Mouse (Mus musculus) yolk sac, embryonic 10.5 days (tissue): Measurements from ENCODE around the gene Gm9573.
A peak's percentile ranks its signal among the peaks of the same experiment; 100 is the strongest.

Experiments
- DNase-seq: peaks from one replicate; pipeline ENCODE4 v3.0.0-alpha.2; 2017; ENCODE audit warnings: low spot score

Gm9573 gene

GRCm38 (mm10) chr17:35626537-35626936, at the start of gene Gm9573:
Gene Gm9573, minus strand, starts transcription at chr17:35626637.
- no peak for DNase-seq

GRCm38 (mm10) chr17:35673416-35674035, 47.1 kb upstream of the Gm9573 start, which contains the start of gene Gtf2h4:
Gene Gtf2h4, minus strand, starts transcription at chr17:35673739.
- DNase-seq = peak; percentile 91

- no peak for DNase-seq
Observed at GRCm38 (mm10) chr17:35672527-35672926, 46.1 kb upstream of the Gm9573 start.

- no peak for DNase-seq
Observed at GRCm38 (mm10) chr17:35671846-35672245, 45.4 kb upstream of the Gm9573 start.

- no peak for DNase-seq
Observed at GRCm38 (mm10) chr17:35669731-35670130, 43.3 kb upstream of the Gm9573 start.

- DNase-seq = peak; percentile 95
Observed at GRCm38 (mm10) chr17:35667334-35668065, 41.1 kb upstream of the Gm9573 start, which contains the start of gene Vars2. Gene Vars2, minus strand, starts transcription at chr17:35667592.

GRCm38 (mm10) chr17:35666851-35667256, 40.4 kb upstream of the Gm9573 start:
- DNase-seq = no peak

GRCm38 (mm10) chr17:35665957-35666515, 39.6 kb upstream of the Gm9573 start:
- DNase-seq = no peak

- DNase-seq = no peak
Observed at GRCm38 (mm10) chr17:35653086-35653485, 26.6 kb upstream of the Gm9573 start.

GRCm38 (mm10) chr17:35649429-35649828, 23.0 kb upstream of the Gm9573 start:
- DNase-seq = peak; percentile 25

- no peak for DNase-seq
Observed at GRCm38 (mm10) chr17:35643609-35644236, 17.3 kb upstream of the Gm9573 start, which contains the start of gene Mucl3. Gene Mucl3, minus strand, starts transcription at chr17:35643695.

- DNase-seq = no peak
Observed at GRCm38 (mm10) chr17:35639352-35639751, 12.9 kb upstream of the Gm9573 start.

GRCm38 (mm10) chr17:35638475-35639190, 12.2 kb upstream of the Gm9573 start:
- peak; percentile 76 for DNase-seq

- no peak for DNase-seq
Observed at GRCm38 (mm10) chr17:35636363-35636762, 9.9 kb upstream of the Gm9573 start.

- DNase-seq = peak; percentile 55
Observed at GRCm38 (mm10) chr17:35635699-35636111, 9.3 kb upstream of the Gm9573 start.

- no peak for DNase-seq
Observed at GRCm38 (mm10) chr17:35635202-35635601, 8.8 kb upstream of the Gm9573 start.

- DNase-seq = peak; percentile 40
Observed at GRCm38 (mm10) chr17:35633992-35634391, 7.6 kb upstream of the Gm9573 start.

- no peak for DNase-seq
Observed at GRCm38 (mm10) chr17:35617127-35617526, 9.3 kb downstream of the Gm9573 start.

GRCm38 (mm10) chr17:35601736-35602354, 24.6 kb downstream of the Gm9573 start:
- DNase-seq = no peak

GRCm38 (mm10) chr17:35601249-35601648, 25.2 kb downstream of the Gm9573 start, which contains the start of gene Sfta2:
Gene Sfta2, plus strand, starts transcription at chr17:35601549.
- DNase-seq = no peak

- DNase-seq = no peak
Observed at GRCm38 (mm10) chr17:35597399-35597798, 29.0 kb downstream of the Gm9573 start.
